Mouse (Mus musculus) lung, postnatal 0 days (tissue): ENCODE data around the gene Lix1l.

ENCODE experiments used
- CTCF ChIP-seq: IDR thresholded peaks from 2 replicates; pipeline ENCODE4 v1.5.1; 2016; ENCODE audit warnings: antibody characterized with exemption, mild to moderate bottlenecking
- EP300 ChIP-seq: IDR thresholded peaks from 2 replicates; pipeline ENCODE4 v1.6.1; 2016; ENCODE audit warnings: antibody characterized with exemption, mild to moderate bottlenecking, control low read depth

- no peak for TF ChIP-seq CTCF
- TF ChIP-seq EP300, result no peak
These were observed 44.8 kb upstream of the Lix1l start for GRCm38 (mm10) chr3:96555999-96556614.
